ENCODE assay signal across 8 mouse cellular contexts in genomic region chr3:92080462-92081284, GRCm38 (mm10). TPM values are rescaled to one million over a fixed set of nuclear protein-coding genes. Genes with fewer than 3 reads are reported as not detected.
A peak's percentile ranks its signal among the peaks of the same experiment; 100 is the strongest.
DNase-seq lines count a peak whose midpoint lies in the region; ATAC-seq lines count a peak whose summit lies in the region.

No protein-coding gene starts in this region.

- peaks cover 40% of the 10 kb centered on the region for H3K27me3 ChIP-seq in forebrain, embryonic 12.5 days
- peaks cover 37% of the 10 kb centered on the region for H3K27me3 ChIP-seq in heart, embryonic 15.5 days
- H3K27me3 ChIP-seq in liver, embryonic 12.5 days (replicated peaks), result peaks cover 62% of the 10 kb centered on the region
- H3K27me3 ChIP-seq in neural tube, embryonic 13.5 days, result peaks cover 43% of the 10 kb centered on the region

- peak; percentile 12 to 13 for DNase-seq in cerebellum, adult 18-20 months
- DNase-seq in cerebellum, adult 11 months, result no peak
- DNase-seq in kidney, postnatal 14 days, result peak; percentile 72
- DNase-seq in thymus, postnatal 0 days (ENCODE audit: low spot score), result peak; percentile 29

- peak; percentile 88 for ATAC-seq in forebrain, embryonic 12.5 days (ENCODE audit: low FRiP score)
- ATAC-seq in heart, embryonic 15.5 days (replicated peaks; ENCODE audit: insufficient number of reproducible peaks, insufficient read depth, low FRiP score, low read depth), result peak; percentile 74
- peak; percentile 63 for ATAC-seq in liver, embryonic 12.5 days
- ATAC-seq in neural tube, embryonic 13.5 days (ENCODE audit: low read depth), result peak; percentile 92

- H3K9me3 ChIP-seq in forebrain, embryonic 12.5 days, result no peaks in the 10 kb centered on the region
- H3K9me3 ChIP-seq in heart, embryonic 15.5 days (replicated peaks), result no peaks in the 10 kb centered on the region
- no peaks in the 10 kb centered on the region for H3K9me3 ChIP-seq in liver, embryonic 12.5 days (replicated peaks)
- H3K9me3 ChIP-seq in neural tube, embryonic 13.5 days, result no peaks in the 10 kb centered on the region

- H3K4me2 ChIP-seq in forebrain, embryonic 12.5 days, result peak overlapping the region; percentile 96
- H3K4me2 ChIP-seq in heart, embryonic 15.5 days, result peak overlapping the region; percentile 98
- peak overlapping the region; percentile 82 for H3K4me2 ChIP-seq in liver, embryonic 12.5 days
- H3K4me2 ChIP-seq in neural tube, embryonic 13.5 days, result peak overlapping the region; percentile 75

- WGBS in forebrain, embryonic 12.5 days, result under 1% methylated on average over 74 of the region's 82 CpGs
- WGBS in heart, embryonic 15.5 days, result under 1% methylated on average over 60 of the region's 82 CpGs
- WGBS in liver, embryonic 12.5 days (ENCODE audit: insufficient replicate concordance), result under 1% methylated on average over 67 of the region's 82 CpGs
- WGBS in neural tube, embryonic 13.5 days, result under 1% methylated on average over 72 of the region's 82 CpGs

- H3K4me1 ChIP-seq in forebrain, embryonic 12.5 days, result 0 out of 2 replicates have a peak, but pooled peaks cover 4% of the 10 kb centered on the region
- H3K4me1 ChIP-seq in heart, embryonic 15.5 days (replicated peaks), result peaks cover 5% of the 10 kb centered on the region; the same call in 1 of the 2 replicates
- peaks cover 13% of the 10 kb centered on the region; the same call in 1 of the 2 replicates for H3K4me1 ChIP-seq in liver, embryonic 12.5 days
- H3K4me1 ChIP-seq in neural tube, embryonic 13.5 days (replicated peaks), result peaks cover 15% of the 10 kb centered on the region

- peak overlapping the region; percentile 63 for H3K9ac ChIP-seq in forebrain, embryonic 12.5 days
- peak overlapping the region; percentile 56 for H3K9ac ChIP-seq in heart, embryonic 15.5 days
- H3K9ac ChIP-seq in liver, embryonic 12.5 days, result peak overlapping the region; percentile 49
- H3K9ac ChIP-seq in neural tube, embryonic 13.5 days, result peak overlapping the region; percentile 87

- peak overlapping the region; percentile 87 for H3K27ac ChIP-seq in forebrain, embryonic 12.5 days
- peak overlapping the region; percentile 31; the same call in 1 of the 2 replicates for H3K27ac ChIP-seq in heart, embryonic 15.5 days
- H3K27ac ChIP-seq in liver, embryonic 12.5 days, result no peak overlapping the region
- peak overlapping the region; percentile 95 for H3K27ac ChIP-seq in neural tube, embryonic 13.5 days (replicated peaks)

- H3K4me3 ChIP-seq in forebrain, embryonic 12.5 days (replicated peaks), result peak overlapping the region; percentile 75
- H3K4me3 ChIP-seq in heart, embryonic 15.5 days, result peak overlapping the region; percentile 79
- H3K4me3 ChIP-seq in liver, embryonic 12.5 days, result peak overlapping the region; percentile 63
- H3K4me3 ChIP-seq in neural tube, embryonic 13.5 days, result peak overlapping the region; percentile 66

- H3K36me3 ChIP-seq in forebrain, embryonic 12.5 days (replicated peaks), result no peaks in the 10 kb centered on the region
- H3K36me3 ChIP-seq in heart, embryonic 15.5 days, result no peaks in the 10 kb centered on the region
- no peaks in the 10 kb centered on the region for H3K36me3 ChIP-seq in liver, embryonic 12.5 days
- no peaks in the 10 kb centered on the region for H3K36me3 ChIP-seq in neural tube, embryonic 13.5 days

RNA-seq across cellular contexts. Expression of gene Lor, which starts 2.3 kb away (rescaled TPM):
- 1.6 TPM in 2 replicates for polyA plus RNA-seq in forebrain, embryonic 12.5 days (2016; fragmentation: Nextera tagmentation; extraction: Ambion mirVana)
- polyA plus RNA-seq in heart, embryonic 15.5 days (2015; fragmentation: Nextera tagmentation; extraction: Ambion mirVana), result 0.77 and 1.00 TPM in 2 replicates
- polyA plus RNA-seq in liver, embryonic 12.5 days (2016; fragmentation: Nextera tagmentation; extraction: Ambion mirVana), result 1.1 and 1.2 TPM in 2 replicates
- polyA plus RNA-seq in neural tube, embryonic 13.5 days (2015; fragmentation: Nextera tagmentation; extraction: Ambion mirVana), result 4.5 and 4.8 TPM in 2 replicates
- 0.30 and 0.78 TPM in 2 replicates for polyA plus RNA-seq in thymus, postnatal 0 days (2015; fragmentation: Nextera tagmentation; extraction: Ambion mirVana)

RNA-seq across cellular contexts. Expression of gene Prr9, which starts 43.1 kb away (rescaled TPM):
- not detected in 2 replicates for polyA plus RNA-seq in forebrain, embryonic 12.5 days (2016; fragmentation: Nextera tagmentation; extraction: Ambion mirVana)
- polyA plus RNA-seq in heart, embryonic 15.5 days (2015; fragmentation: Nextera tagmentation; extraction: Ambion mirVana), result not detected in 2 replicates
- polyA plus RNA-seq in liver, embryonic 12.5 days (2016; fragmentation: Nextera tagmentation; extraction: Ambion mirVana), result not detected in 2 replicates
- not detected in 2 replicates for polyA plus RNA-seq in neural tube, embryonic 13.5 days (2015; fragmentation: Nextera tagmentation; extraction: Ambion mirVana)
- polyA plus RNA-seq in thymus, postnatal 0 days (2015; fragmentation: Nextera tagmentation; extraction: Ambion mirVana), result 0.61 and 0.67 TPM in 2 replicates
